Mouse (Mus musculus) small intestine, adult 2 months (tissue): ENCODE data around the gene Ddt.
A peak's percentile ranks its signal among the peaks of the same experiment; 100 is the strongest.

ENCODE experiments used
- CTCF ChIP-seq: fragments of 200-500 bp; IDR thresholded peaks from 2 replicates; pipeline ENCODE4 v1.5.1; 2012; ENCODE audit warnings: low read depth, mild to moderate bottlenecking, control low read depth, inconsistent platforms, low read length, moderate library complexity, mixed read lengths; ENCODE audit not compliant: insufficient replicate concordance, insufficient read length; ENCODE audit errors: extremely low read depth
- POLR2A ChIP-seq: fragments of 200-500 bp; IDR thresholded peaks from 2 replicates; pipeline ENCODE4 v1.6.1; 2012; ENCODE audit warnings: low read depth, mild to moderate bottlenecking, control low read depth, inconsistent platforms, low read length, moderate library complexity

DNA sequence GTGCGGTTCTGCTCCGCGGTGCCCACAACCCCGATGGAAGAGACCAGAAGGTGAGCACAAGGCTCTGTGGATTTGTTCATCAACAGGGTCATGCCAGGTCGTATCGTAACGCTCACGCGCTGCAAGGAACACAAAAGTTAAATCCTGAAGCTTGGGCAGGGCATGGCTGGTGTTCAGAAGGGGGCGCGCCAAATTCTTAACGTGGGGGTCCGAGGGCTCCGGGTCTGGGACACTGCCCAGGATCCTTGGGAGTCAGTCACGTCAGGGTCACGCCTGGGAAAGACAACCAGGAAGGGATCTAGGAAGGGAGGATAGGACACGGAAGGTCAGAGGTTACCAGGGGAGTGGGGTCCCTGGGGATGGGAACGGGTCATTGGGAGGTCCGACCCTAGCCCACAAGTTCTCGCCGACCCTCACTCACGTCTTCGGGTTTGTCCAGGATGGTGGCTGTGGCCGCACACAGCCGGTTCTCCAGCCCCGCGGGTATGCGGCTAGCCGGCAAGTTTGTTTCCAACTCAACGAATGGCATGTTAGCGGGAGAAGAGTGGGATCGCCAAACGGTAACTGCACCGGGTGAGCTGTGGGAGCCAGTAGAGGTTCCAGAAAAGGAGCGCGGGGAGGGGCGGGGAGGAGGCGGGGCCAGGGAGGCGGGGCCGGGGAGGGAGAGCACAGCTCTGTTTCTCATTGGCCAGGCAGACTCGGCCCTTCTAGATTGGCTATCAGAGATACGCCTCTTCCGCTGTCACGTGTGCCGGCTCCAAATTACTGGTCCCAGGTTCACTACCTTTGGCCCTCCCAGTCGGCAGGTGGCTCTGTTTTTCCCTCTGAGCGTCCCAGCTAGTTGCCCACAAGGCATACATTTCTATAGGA is at the start of gene Ddt:
- TF ChIP-seq CTCF: no peak
- peak; percentile 77; the same call in 1 of the 2 replicates for TF ChIP-seq POLR2A
